Mouse (Mus musculus) neutrophil, adult 5-6 weeks (primary cell): ENCODE measurements around the gene Stx1a. TPM values are rescaled to one million over a fixed set of nuclear protein-coding genes. Genes with fewer than 3 reads are reported as not detected.
A peak's percentile ranks its signal among the peaks of the same experiment; 100 is the strongest.
"Not testable (repeated sequence)": the region's sequence is repeated elsewhere in the genome, so short reads cannot be mapped to it uniquely, and the experiment has no call there.

Experiments used
- ATAC-seq: fragments of 151-379, 151-347 bp; 2 replicates; pipeline ENCODE4 v1.8.0; 2017; ENCODE audit warnings: mild to moderate bottlenecking, moderate TSS enrichment; ENCODE audit not compliant: insufficient number of reproducible peaks, poor library complexity, low FRiP score, severe bottlenecking; ENCODE audit errors: extremely low read depth
- total RNA-seq: library from RNA; stranded (forward); fragments of 200-1000 nt; gene quantifications from 2 replicates; pipeline ENCODE4 v1.2.3, GENCODE M21; 2017

Stx1a gene
- total RNA-seq, 1 experiment from 2014 or later = 4.9 TPM

DNA sequence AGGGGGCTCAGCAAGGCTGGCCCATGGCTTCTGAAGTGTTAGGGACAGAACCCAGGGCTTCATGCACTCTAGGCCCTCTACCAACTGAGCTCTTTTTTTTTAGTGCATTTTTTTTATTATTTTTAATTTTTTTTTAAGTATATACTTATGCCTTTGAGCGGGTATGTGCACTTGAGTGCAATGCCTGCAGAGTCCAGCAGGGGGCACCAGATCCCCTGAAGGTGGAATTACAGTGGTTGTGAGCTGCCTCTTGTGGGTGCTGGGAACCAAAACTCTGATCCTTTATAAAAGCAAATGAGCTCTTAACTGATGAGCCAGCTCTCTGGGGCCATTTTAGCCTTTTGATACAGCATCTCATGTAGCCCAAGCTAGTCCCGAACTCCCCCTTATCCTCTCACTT, 11.3 kb downstream of the Stx1a start:
- ATAC-seq = no peak

DNA sequence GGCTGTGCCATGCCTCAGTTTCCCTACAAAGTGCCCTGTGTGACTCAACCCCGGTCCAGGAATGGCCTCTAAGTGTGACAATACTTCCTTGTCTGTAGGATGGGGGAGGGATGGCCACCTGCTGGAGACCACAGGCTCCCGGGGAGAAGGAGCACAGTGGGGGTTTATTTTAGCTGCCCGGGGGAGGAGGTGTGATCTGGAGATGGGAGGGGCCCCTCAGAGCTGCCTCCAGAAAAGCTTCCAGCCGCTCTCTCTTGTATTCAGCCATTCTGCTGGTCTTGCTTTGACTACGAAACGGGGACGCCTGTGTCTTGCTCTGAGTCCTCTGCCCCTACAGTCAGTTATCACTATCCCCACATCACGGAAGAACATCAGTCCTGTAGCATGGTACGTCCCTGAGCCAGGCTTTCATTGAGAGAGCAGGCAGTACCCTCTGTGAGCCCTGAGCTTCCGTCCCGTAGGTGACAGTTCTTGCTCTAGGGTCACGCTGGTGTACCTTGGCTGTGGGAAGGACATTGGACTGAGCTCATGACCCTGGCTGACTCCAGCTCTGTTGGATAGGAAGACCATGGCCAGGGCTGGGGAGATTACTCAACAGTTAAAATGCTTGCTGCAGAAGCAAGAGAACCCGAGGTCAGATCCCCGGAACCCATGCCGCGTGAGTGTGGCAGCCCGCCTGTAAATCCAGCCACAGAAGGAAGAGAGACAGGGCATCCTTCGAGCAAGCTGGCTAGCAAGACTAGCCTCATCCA, 12.5 kb downstream of the Stx1a start:
- ATAC-seq = no peak

DNA sequence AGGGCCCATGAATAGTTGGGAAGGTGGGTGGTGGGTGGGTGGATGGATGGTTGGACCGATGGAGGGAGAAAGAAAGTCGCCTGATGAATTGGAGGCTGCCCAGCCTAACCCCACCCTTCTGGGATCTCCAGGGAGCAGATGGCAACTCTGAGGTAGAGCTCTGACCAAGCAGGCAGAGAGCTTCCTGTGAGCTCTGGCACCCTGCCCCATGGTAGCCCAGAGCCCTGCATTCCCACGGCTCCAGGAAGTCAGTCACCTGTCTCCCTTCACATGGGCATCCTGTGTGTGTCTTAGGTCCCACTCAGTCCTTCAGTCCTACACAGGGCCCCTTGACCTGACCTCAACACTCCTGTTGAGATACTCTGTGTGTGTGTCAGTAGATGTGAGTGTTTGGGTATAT, 14.7 kb downstream of the Stx1a start:
- ATAC-seq = no peak

DNA sequence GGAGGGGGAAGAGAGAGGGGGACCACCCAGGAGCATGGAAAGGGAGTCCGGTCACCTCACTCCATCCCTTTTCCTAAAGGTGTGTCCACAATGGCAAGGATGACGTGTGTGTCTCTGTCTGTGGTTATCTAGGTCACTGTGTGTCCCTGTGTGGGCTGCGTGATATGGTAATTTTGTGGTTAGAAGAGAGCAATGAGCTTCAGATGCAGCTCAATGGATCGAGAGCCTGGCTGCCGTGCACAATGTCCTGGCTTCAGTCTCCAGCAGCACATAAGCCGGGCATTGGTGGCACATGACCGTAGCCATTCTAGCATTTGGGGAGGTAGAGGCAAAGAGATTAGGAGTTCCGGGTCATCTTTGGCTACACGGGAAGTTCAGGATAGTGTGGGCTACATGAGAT, 16.3 kb downstream of the Stx1a start:
- no peak for ATAC-seq

DNA sequence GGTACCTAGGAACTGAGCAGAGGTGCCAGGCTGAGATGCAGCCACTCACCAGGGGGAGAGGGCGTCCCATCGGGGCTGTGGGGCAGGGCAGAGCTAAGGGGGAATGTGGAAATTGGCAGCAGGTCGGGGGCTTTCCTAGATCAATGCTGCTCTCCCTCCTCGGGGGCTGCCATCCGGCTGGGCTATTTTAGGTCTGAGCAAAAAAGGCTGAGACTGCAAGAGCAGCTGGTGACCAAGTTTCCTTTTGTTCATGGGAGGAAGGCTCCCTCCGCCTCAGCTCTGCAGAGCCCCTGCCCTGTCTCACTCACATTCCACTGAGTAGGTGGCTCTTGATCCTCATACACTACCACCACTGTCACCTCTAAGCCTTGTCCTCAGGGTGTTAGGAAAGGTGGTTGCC, 16.8 kb downstream of the Stx1a start:
- ATAC-seq = no peak

DNA sequence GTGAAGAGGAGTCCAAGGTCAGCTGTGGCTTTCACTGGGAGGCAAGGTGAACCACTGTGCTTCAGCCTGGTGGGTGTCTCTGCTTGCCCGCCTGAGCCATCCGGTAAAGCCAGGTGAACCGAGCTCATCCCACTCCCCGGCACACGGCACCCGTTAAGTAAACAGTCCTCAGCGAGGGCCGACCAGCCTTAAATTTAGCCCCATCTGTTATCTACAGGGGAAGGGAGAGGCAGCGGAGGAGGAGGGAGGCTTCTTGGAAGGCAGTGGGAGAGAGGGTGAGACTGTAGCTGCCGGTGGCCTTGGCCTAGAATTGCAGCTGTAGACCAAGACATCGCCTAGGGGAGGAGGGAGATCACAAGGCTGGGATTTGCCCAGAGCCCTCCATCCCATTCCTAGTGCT, 17.5 kb downstream of the Stx1a start:
- ATAC-seq = no peak

DNA sequence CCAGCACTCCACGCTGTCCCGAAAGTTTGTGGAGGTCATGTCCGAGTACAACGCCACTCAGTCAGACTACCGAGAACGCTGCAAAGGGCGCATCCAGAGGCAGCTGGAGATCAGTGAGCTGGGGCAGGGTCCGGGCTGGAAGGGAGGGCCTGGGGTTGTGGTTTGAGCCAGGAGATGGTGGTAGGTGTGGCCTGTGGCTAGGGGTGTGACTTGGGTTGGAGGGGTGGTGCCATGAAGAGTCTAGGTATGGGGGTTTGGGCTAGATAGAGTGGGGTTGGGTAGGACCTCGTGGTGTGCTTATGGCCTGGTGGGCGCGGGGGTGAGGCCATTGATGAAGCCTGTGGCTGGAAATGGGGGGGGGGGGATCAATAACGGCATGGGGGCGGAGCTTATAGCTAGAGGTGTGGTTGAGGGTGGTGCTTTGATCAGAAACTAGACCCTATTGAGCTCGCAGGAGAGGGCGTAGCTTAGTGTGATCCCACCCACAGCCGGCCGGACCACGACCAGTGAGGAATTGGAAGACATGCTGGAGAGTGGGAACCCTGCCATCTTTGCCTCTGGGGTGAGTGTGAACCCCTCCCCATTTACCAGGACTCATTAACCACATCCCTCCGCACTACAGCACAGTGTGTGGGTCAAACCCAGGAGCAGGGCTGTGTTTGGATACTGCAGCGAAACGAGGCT, 19.0 kb downstream of the Stx1a start:
- ATAC-seq = no peak

DNA sequence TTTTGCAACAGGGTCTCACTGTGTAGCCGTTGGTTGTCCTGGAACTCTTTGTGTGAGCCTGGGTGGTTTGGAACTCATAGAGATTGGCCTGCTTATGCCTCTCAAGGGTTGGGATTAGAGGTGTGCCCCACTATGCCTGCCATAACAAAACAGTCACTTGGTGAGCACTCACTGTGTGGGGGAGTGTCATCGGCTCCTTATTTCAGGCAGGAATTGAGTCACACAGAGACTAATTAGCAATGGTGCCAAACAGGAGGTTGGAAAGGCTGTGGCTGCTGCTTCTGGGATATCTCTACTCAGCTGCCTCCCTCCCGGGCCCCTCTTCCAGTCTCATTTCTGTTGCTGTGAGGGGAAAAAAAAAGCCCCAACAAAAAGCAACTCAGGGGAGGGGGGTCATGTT, 21.3 kb downstream of the Stx1a start:
- ATAC-seq = no peak

DNA sequence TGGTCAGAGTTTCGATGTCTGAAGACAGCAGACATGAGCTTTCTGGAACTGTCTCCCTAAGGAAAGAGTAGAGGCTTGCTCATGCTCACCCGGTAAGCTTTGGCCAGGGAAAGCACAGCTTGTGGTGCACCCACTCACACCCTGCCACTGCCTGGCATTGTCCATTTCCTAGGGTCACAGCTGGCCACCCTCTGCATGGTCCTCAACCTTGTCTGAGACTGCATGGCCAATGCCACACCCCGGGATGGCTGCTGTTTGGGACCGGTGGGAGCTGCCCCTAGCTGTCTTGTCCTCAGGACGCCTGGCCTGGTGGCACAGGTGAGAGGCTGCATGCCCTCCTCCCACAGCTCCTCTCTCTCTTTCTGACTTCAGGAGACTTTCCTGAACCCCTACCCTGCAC, 25.3 kb downstream of the Stx1a start:
- ATAC-seq = no peak

DNA sequence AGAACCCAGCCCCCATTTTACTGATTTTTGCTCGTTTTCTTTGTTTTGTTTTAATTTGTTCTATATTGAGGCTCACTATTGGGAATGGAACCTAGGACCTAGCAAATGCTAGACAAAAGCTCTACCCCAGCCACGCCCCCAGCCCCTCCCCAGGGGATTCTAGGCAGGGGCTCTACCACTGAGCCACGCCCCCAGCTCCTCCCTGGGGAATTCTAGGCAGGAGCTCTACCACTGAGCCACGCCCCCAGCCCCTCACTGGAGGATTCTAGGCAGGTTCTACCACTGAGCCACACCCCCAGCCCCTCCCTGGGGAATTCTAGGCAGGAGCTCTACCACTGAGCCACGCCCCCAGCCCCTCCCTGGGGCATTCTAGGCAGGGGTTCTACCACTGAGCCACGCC, 26.0 kb downstream of the Stx1a start:
- not testable (repeated sequence) for ATAC-seq

DNA sequence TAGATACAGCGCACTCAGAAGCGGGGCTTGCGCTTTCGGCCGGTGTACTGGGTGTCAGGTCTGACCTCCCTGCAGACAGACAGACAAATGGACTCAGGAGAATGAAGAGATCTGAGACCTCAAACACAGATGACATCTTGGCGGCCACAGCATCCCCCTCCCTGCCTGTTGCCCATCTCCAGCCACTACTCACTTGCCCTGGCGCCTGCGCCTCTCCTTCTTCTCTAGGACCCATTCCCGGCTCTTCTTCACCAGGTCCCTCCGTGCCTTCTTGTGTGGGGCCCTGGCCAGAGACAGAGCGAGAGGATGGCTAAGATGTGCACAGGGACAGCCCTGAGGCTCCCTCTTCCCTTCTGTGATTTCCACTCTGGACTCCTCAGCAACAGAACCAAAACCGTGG, 30.1 kb downstream of the Stx1a start:
- no peak for ATAC-seq

DNA sequence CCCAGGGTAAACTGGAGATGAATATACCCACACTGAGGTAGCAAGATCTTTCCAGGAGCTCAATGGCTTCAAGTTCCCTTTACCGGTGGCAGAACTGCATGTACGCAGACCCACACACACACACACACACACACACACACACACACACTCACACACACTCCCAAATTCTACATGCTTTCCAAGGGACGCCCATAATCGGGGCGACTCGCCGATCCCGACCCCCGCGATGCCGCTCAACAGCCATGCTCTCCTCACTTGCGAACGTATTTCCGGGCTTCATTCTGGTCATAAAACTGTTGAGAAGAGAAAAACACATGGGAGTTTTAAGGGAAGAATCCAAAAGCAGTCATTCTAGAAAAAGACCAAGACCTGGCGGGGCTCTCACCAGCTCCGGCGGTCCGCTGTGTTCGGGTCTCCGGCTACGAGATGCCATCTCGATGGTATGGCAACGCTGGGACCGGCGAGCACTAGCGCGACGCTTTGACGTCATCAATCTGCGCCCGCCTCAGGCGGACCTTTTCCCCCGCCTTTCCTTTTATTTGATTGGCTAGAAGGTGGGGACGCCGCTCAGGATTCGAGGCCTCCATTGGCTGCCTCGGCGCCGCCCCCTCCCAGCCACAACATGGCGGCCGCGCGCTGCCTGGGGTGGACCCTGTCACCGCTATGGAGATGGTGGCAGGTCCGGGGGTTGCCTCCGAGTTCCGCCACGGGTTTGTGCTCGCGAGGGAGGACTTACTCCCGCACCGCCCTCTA, 40.5 kb downstream of the Stx1a start, which contains the start of gene Dnajc30:
Gene Dnajc30 (plus strand): TSS at position 574 of the 753 bp plus-strand sequence.
- peak; percentile 96 for ATAC-seq

DNA sequence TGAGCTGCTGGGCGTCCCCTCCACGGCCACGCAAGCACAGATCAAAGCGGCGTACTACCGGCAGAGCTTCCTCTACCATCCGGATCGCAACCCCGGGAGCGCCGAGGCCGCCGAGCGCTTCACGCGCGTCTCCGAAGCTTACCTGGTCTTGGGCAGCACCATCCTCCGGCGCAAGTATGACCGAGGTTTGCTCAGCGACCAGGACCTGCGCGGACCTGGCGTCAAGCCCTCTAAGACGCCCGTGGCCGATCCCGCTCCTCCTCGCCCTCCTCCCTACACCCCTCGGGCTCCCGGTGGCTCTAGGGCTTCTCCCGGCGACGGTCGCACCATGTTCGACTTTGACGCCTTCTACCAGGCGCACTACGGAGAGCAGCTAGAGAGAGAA, 41.1 kb downstream of the Stx1a start:
- no peak for ATAC-seq

DNA sequence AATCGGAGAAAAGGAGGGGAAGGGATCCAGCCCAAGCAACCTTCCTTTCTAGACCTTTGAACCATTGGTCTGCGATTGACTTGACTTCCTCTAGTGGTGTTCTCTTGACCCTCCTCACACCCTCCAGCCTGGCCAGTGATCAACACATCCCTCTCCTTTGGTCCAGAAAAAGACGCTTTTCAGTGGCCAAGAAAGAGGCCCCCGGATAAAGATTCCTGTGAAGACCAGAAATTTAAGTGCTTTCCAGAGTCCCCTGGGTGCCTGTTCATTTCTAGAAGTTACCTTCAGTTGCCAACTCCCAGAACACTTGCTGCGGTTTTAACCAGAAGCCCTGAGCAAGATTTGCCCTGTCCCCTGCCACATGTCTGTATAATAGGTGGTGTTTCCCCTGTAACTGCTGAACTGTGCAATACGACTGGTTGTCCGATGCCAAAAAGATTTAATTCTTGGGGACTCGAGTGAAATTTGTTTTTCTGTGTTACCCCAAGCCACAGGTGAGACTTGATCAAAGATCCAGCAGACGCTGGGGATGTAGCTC, 41.7 kb downstream of the Stx1a start, which contains the start of gene Bud23:
Gene Bud23 (minus strand): TSS at position 51 of the 538 bp plus-strand sequence.
- not testable (repeated sequence) for ATAC-seq

DNA sequence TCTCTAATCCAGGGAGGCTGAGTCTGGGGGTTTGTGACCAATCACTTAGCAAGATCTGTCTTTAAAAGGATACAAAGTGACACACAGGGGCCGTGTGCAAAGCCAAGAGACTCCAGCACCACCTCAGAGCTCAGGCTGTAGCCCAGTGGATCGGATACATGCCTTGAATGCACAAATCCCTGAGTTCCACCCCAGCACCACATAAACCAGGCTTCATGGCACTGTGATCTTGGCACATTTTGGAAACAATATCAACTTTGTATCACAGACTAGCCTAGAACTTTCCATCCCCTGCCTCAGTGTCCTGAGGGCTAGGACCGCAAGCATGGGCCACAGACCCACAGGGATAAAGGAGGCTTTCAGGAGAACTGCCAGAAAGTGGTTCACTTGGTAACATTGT, 42.7 kb downstream of the Stx1a start:
- no peak for ATAC-seq

DNA sequence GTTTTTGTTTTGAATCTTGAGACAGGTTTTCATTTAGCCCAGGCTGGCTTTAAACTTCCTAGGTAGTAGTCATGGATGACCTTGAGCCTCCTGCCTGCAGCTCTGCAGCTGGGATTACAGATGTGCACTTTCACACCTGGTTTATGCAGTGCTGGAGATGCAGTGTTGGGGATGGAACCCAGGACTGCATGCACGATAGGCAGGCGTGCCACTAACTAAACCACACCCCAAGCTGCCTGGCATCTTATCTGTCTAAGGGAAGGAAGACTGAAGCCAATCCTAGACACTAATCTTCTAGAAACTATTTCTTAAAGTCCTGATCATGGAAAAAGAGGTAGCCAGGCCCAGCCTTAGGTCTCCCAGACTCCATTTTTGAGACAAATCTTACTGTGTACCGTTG, 47.2 kb downstream of the Stx1a start:
- ATAC-seq = no peak

DNA sequence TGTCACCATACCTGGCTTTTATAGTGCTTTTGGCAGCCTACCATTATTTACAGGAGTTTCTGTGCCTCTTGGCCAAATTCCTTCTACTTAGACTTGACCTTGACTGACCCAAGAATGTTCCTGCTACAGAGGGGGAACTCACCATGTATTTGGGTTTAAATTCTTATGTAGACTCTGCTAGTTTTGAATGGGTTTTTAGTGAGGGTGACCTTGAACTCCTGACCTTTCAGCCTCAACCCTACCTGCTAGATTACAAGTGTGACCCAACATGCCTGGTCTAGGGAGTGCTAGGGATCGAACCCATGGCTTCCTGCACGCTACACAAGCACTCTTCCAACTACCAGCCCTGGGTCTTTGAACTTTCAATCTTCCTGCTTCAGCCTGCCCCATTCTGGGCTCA, 48.8 kb downstream of the Stx1a start:
- no peak for ATAC-seq

DNA sequence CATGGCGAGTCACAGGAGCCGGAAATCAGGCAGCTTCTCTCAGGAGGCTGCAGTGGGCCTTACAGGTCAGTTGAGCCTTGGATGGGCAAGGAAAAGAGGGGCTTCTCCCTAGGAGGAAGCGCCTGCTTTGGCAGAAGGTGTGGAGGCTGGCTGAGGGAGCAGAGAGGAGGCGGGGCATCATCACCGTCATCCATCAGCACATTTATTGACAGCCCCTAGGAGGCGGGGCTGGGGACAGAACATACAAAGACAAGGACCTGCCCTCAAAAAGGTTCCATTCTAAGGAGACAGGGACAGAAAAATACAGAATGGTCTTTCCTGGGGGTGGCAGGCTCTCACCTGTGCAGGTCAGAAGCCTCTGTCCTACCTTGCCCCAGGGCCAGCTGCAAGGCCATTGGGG, 49.4 kb downstream of the Stx1a start:
- no peak for ATAC-seq

DNA sequence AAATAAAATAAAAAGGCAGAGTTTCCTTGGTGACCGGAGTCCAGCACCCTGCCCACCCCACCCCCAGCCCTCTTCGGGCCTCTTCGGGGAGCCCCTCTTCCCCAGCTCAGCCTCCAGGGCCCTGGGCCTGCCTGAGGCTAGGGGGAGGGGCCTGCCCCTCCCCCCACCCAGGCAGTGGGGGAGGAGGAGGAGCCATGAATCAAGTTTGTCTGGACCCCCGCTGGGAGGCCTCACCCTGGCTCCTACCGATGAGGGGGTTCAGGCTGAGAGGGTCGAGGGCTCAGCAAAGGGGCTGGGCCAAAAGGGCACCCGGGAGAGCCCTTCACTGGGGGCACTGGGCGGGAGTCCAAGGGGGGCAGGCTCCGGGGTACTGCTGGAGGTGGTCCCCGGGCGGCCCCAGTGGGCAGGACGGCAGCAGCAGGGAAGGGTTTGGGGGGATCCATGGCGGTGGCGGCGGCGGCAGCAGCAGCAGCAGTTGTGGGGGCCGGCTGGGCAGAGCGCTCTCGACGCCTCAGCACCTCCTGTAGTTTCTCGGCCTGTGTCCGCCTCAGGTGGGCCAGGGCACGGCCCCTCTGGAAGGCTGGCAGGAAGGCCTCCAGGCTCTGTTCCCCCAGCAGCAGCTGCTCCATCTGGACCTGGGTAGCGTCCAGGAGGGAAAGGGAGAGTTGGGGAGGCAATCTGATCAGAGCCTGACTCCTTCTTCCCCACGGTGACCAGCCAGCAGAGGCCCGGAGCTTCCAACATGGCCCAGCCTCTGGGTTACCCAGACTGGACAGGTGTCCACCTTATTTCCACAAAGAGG, 50.3 kb downstream of the Stx1a start:
- no peak for ATAC-seq
